Mouse (Mus musculus) limb, embryonic 11.5 days (tissue): ENCODE results near the gene Trim69. TPM values are rescaled to one million over a fixed set of nuclear protein-coding genes. Genes with fewer than 3 reads are reported as not detected.
"Not testable (repeated sequence)": the region's sequence is repeated elsewhere in the genome, so short reads cannot be mapped to it uniquely, and the experiment has no call there.

ENCODE experiments used
- ATAC-seq: fragments of 200-750 bp; cut with Nextera tagmentation; 2 replicates; pipeline ENCODE4 v1.8.0; 2017; ENCODE audit warnings: low read depth; ENCODE audit not compliant: insufficient number of reproducible peaks, low FRiP score, low TSS enrichment
- DNase-seq: peaks from one replicate; pipeline ENCODE4 v3.0.0-alpha.2; 2015; ENCODE audit warnings: low spot score
- H3K27ac ChIP-seq: fragments of 300-500 bp; sonication (generic); replicated peaks from 2 replicates; pipeline ENCODE4 v1.5.1; 2014; ENCODE audit warnings: low read depth, mild to moderate bottlenecking, low read length
- H3K27me3 ChIP-seq: fragments of 300-500 bp; sonication (generic); 2 replicates; pipeline ENCODE4 v1.6.1; 2014; ENCODE audit warnings: mild to moderate bottlenecking, low read length, mixed read lengths; ENCODE audit not compliant: control insufficient read depth, insufficient read depth
- H3K36me3 ChIP-seq: fragments of 300-500 bp; sonication (generic); 2 replicates; pipeline ENCODE4 v1.6.1; 2014; ENCODE audit warnings: mild to moderate bottlenecking, low read length, moderate library complexity, mixed read lengths; ENCODE audit not compliant: control insufficient read depth, insufficient read depth
- H3K4me1 ChIP-seq: fragments of 300-500 bp; sonication (generic); 2 replicates; pipeline ENCODE4 v1.6.1; 2014; ENCODE audit warnings: low read length, mixed read lengths; ENCODE audit not compliant: control insufficient read depth, insufficient read depth
- H3K4me2 ChIP-seq: fragments of 300-500 bp; sonication (generic); 2 replicates; pipeline ENCODE4 v1.6.1; 2014; ENCODE audit warnings: low read depth, mild to moderate bottlenecking, moderate library complexity; ENCODE audit not compliant: severe bottlenecking
- H3K4me3 ChIP-seq: fragments of 300-500 bp; sonication (generic); 2 replicates; pipeline ENCODE4 v1.5.1; 2014; ENCODE audit warnings: low read depth, low read length
- H3K9ac ChIP-seq: fragments of 300-500 bp; sonication (generic); 2 replicates; pipeline ENCODE4 v1.6.1; 2014; ENCODE audit warnings: mild to moderate bottlenecking, low read length
- H3K9me3 ChIP-seq: fragments of 300-500 bp; sonication (generic); 2 replicates; pipeline ENCODE4 v1.6.1; 2016; ENCODE audit warnings: low read length; ENCODE audit not compliant: control insufficient read depth
- WGBS: fragments of 180-500 bp; shearing (Covaris S2); extraction: QIAGEN DNeasy Blood & Tissue Kit; methylation state at CpG from one replicate; pipeline ENCODE4 v1.1.7; 2014; 5-methylcytosine and 5-hydroxymethylcytosine counted together
- polyA plus RNA-seq: library from polyadenylated mRNA; unstranded; fragments of >200 nt; fragmentation: Nextera tagmentation; extraction: Ambion mirVana; gene quantifications from 2 replicates; pipeline ENCODE4 v1.2.1, GENCODE M21; 2014

The Trim69 gene
- polyA plus RNA-seq, 1 experiment from 2014 or later, result not detected

DNA sequence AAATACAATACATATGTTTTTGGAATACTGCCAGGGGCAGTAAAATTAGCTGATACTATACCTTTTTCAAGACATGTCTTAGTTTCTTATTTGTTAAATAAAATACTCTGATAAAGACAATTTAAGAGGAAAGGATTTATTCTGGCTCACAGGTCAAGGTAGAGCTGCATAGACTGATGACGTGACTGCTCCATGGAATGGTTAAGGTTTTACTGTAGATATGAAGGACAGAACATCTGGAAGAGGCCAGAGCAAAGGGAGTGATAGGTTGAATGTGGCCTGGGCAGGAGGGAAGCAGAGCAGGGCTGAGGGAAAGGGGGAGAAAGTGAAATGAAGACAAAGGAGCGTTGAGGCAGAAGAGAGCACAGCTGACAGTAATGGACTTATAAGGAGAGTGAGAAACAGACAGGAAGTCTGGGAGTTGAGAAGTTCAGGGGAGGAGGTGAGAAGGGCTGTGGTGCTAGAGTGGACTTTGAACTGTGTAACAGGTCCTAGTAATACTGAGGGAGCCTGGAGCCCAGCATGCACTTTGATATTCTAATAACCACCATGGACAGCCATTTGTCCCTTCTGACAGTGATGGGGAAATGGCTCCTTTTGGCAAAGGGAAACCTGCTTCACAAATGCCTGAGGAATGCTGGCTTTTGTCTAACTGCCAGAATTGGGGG lies 46.1 kb downstream of the Trim69 start:
- H3K4me3 ChIP-seq, result no peak overlapping the region
- H3K27me3 ChIP-seq, result no peaks in the 10 kb centered on the region
- DNase-seq, result no peak
- H3K4me1 ChIP-seq, result no peaks in the 10 kb centered on the region
- no peaks in the 10 kb centered on the region for H3K9me3 ChIP-seq
- H3K27ac ChIP-seq, result no peak overlapping the region
- ATAC-seq, result no peak
- no peaks in the 10 kb centered on the region for H3K36me3 ChIP-seq
- no peak overlapping the region for H3K4me2 ChIP-seq
- H3K9ac ChIP-seq, result no peak overlapping the region
- 45% methylated on average over 2 of the region's 2 CpGs for WGBS

DNA sequence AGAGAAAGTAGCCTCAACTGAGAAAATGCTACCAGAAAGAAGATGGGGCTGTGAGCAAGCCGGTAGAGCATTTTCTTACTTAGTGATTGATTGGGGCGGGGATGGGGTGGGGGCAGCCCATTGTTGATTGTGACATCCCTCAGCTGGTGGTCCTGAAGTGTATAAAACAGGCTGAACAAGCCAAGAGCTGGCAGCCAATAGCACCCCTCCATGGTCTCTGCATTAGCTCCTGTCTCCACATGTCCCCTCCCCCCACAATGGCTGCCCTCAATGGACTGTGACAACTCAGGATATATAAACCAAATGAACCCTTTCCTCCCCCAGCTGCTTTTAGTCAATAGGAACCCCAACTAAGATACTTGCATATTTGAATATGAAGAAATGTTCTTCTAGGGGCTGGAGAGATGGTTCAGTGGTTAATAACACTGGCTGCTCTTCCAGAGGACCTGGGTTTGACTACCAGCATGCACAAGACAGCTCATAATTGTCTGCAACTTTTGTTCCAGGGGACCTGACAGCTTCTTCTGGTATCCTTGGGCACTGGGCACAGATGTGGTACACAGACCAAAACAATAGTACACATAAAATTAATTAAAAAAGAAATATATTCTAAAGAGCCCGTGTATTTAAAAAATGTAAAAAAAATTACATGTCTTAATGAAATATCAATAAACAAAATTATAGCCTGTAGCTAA lies 50.2 kb downstream of the Trim69 start:
- no peak overlapping the region for H3K9ac ChIP-seq
- no peak overlapping the region for H3K4me3 ChIP-seq
- H3K27ac ChIP-seq, result no peak overlapping the region
- DNase-seq, result no peak
- no peaks in the 10 kb centered on the region for H3K4me1 ChIP-seq
- no peak overlapping the region for H3K4me2 ChIP-seq
- no peak for ATAC-seq
- 76% methylated on average over 3 of the region's 3 CpGs for WGBS
- H3K9me3 ChIP-seq, result no peaks in the 10 kb centered on the region
- no peaks in the 10 kb centered on the region for H3K27me3 ChIP-seq
- no peaks in the 10 kb centered on the region for H3K36me3 ChIP-seq

DNA sequence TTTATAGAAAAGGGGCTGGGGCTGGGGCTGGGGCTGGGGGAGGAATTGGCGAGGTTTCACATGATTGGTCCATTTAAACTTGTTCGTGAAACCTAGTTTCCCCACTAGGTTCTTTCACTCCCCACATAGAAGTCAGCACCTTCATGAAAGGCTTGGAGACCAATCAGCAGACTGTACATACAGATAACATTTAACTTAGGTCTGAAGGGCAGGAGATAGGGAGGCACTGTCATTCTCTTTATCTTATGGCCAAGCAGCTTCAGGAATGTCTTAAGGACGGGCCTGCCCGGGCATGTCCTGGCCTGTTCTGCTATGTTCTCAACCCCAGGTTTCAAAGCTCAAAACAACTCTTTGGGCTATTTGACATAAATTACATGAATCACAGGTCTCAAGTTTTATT lies 56.6 kb downstream of the Trim69 start:
- H3K9ac ChIP-seq, DNase-seq: not testable (repeated sequence)

DNA sequence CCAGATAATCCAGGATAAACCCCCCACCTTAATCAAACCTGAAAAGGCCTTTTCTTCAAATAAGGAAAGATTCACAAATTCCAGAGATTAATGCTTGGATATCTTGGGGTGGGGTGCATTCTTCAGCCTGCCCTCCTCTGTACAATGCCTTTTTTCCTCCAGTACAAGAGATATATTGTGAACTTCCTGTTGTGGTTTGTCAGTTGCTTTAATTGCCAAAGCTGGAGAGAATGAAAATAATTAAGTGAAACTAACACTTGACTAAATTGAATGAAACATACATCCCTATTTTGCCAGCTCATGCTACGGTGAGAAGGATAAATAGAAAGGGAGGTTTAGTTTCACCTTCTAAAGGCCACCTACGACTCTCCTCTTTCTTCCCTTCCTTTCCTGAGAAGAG lies 57.7 kb downstream of the Trim69 start:
- H3K9ac ChIP-seq, result no peak overlapping the region
- WGBS, result 87% methylated on average over 2 of the region's 2 CpGs
- no peaks in the 10 kb centered on the region for H3K36me3 ChIP-seq
- DNase-seq (no peak), ATAC-seq (no peak)
- H3K27ac ChIP-seq, result no peak overlapping the region
- H3K27me3 ChIP-seq, result no peaks in the 10 kb centered on the region
- H3K4me3 ChIP-seq, result no peak overlapping the region
- no peak overlapping the region for H3K4me2 ChIP-seq
- no peaks in the 10 kb centered on the region for H3K9me3 ChIP-seq
- no peaks in the 10 kb centered on the region for H3K4me1 ChIP-seq

More for the DNA sequence above, 56.6 kb downstream of the Trim69 start:
- not testable (repeated sequence) for H3K4me2 ChIP-seq, H3K27ac ChIP-seq, ATAC-seq, H3K36me3 ChIP-seq, H3K9me3 ChIP-seq, H3K4me3 ChIP-seq, H3K4me1 ChIP-seq, H3K27me3 ChIP-seq
- WGBS, result 88% methylated on average over 4 of the region's 4 CpGs

DNA sequence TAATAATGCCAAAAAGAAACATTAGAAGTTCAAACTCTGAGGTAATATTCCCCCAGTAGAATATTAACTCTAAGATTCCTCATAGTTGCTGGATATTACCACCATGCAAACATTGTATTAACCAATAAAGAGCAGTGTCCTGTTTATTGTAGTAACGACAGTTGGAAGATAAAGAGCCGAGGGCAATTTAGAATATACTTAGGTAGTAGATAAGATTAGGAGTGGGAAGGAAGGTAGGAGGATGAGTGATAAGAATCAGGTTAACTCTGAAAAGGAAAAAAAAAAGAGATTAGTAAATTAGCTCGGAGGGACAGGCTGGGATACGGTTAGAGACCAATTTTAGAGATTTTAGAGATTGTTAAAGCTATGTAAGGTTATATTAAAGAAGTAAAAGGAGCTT lies 60.9 kb downstream of the Trim69 start:
- H3K9ac ChIP-seq, result no peak overlapping the region
- no peaks in the 10 kb centered on the region for H3K36me3 ChIP-seq
- no peak overlapping the region for H3K4me2 ChIP-seq
- H3K27ac ChIP-seq, result no peak overlapping the region
- no peaks in the 10 kb centered on the region for H3K4me1 ChIP-seq
- no peak overlapping the region for H3K4me3 ChIP-seq
- H3K9me3 ChIP-seq, result no peaks in the 10 kb centered on the region
- 61% methylated on average over 4 of the region's 4 CpGs for WGBS
- H3K27me3 ChIP-seq, result no peaks in the 10 kb centered on the region
- ATAC-seq (no peak), DNase-seq (no peak)

DNA sequence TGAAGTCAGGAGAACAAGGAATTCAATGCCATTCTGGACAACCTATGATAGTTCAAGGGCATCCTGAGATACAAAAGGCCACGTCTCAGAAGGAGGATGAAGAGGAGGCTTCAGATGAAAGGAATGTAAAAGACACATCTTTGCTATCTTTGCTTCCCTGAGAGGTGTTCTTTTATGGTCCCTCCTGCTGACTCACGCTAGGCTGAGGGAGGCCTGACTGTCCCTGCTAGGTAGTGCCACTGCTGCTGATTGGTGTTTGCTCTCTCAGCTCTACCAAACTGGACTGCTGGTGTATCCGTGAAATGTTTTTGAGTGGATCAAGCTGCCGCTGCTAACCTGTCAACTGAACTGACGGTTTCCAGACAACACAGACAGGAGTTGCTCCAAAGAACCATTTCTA lies 61.3 kb downstream of the Trim69 start:
- Histone ChIP-seq H3K27me3 (no peaks in the 10 kb centered on the region), H3K27ac (no peak overlapping the region), H3K36me3 (no peaks in the 10 kb centered on the region), H3K4me3 (no peak overlapping the region), H3K9me3 (no peaks in the 10 kb centered on the region), H3K9ac (no peak overlapping the region), H3K4me1 (no peaks in the 10 kb centered on the region), H3K4me2 (no peak overlapping the region)
- WGBS, result 18% methylated on average over 5 of the region's 5 CpGs
- DNase-seq (no peak), ATAC-seq (no peak)

DNA sequence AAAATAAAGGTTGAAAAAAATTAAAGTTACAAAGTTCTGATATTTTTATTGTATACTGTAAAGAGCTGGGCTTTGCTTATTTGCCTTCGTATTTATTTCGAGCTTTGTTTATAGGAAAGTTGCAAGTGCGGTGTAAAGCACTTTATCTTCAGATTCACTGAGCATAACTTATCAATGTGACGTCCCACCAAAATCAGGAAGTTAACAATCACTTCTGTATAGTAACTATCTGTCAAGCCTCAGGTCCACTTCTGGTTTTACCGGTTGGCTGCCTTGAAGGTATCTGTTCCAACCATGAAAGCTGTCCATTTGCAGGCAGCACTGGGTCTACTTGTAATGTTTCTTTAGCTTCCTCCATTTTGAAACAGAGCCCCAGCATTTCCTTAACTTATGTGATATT lies 61.8 kb downstream of the Trim69 start:
- Histone ChIP-seq H3K27me3 (no peaks in the 10 kb centered on the region), H3K9ac (no peak overlapping the region), H3K9me3 (no peaks in the 10 kb centered on the region), H3K4me1 (no peaks in the 10 kb centered on the region), H3K4me3 (no peak overlapping the region), H3K4me2 (no peak overlapping the region), H3K36me3 (no peaks in the 10 kb centered on the region), H3K27ac (no peak overlapping the region)
- no peak for ATAC-seq
- DNase-seq, result no peak
- WGBS, result 83% methylated on average over 5 of the region's 5 CpGs

DNA sequence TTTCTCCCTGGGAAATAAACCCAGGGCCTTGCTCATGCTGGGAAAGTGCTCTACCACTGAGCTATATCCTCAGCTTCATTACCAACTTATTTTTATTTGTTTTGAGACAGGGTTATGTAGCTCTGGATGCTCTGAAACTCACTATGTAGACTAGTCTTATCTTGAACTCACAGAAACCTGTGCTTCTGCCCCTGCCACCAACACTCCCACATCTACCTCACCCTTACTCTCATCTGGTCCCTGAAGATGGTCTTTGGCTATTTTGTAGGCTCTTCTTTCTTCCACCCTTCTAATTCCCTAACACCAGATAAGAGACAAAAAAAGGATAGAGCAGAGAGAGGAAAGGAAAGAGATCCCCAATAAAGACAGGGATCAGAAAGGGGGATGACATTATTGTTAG lies 63.2 kb downstream of the Trim69 start:
- ATAC-seq (no peak), DNase-seq (no peak)
- no peaks in the 10 kb centered on the region for H3K36me3 ChIP-seq
- no peak overlapping the region for H3K4me3 ChIP-seq
- H3K27ac ChIP-seq, result no peak overlapping the region
- H3K9me3 ChIP-seq, result no peaks in the 10 kb centered on the region
- no peak overlapping the region for H3K9ac ChIP-seq
- no peaks in the 10 kb centered on the region for H3K4me1 ChIP-seq
- H3K27me3 ChIP-seq, result no peaks in the 10 kb centered on the region
- H3K4me2 ChIP-seq, result no peak overlapping the region
